Mouse (Mus musculus): ENCODE measurements around the gene Lamtor2. TPM values are rescaled to one million over a fixed set of nuclear protein-coding genes. Genes with fewer than 3 reads are reported as not detected.

The Lamtor2 gene
- polyA plus RNA-seq, 1 experiment from 2014 or later, result 198 TPM

MicroRNAs encoded within 50 kb of the gene (microRNA counts, 519-probe panel; counts per million panel counts)
- not detected for microRNA mmu-miR-1905

Small RNA genes lying within 50 kb of the gene (microRNA-seq; reads per million reads assigned to microRNA genes)
- not detected for gene Mir1905

Other genes with a start within 250 kb of the Lamtor2 start
- 182 and 197 TPM in 2 replicates for gene Glmp, start 228.1 kb downstream of the Lamtor2 start, polyA plus RNA-seq (2015; fragmentation: Nextera tagmentation; extraction: Ambion mirVana)
- gene Tmem79, start 216.9 kb downstream of the Lamtor2 start, polyA plus RNA-seq (2015; fragmentation: Nextera tagmentation; extraction: Ambion mirVana), result 21.6 and 30.6 TPM in 2 replicates
- 48.5 and 51.1 TPM in 2 replicates for gene Smg5, start 216.8 kb downstream of the Lamtor2 start, polyA plus RNA-seq (2015; fragmentation: Nextera tagmentation; extraction: Ambion mirVana)
- gene Paqr6, start 188.5 kb downstream of the Lamtor2 start, polyA plus RNA-seq (2015; fragmentation: Nextera tagmentation; extraction: Ambion mirVana), result 9.9 and 13.3 TPM in 2 replicates
- gene Bglap3, start 180.3 kb downstream of the Lamtor2 start, polyA plus RNA-seq (2015; fragmentation: Nextera tagmentation; extraction: Ambion mirVana), result 1.8 and 4.1 TPM in 2 replicates
- gene Bglap2, start 174.4 kb downstream of the Lamtor2 start, polyA plus RNA-seq (2015; fragmentation: Nextera tagmentation; extraction: Ambion mirVana), result 0.35 and 1.6 TPM in 2 replicates
- 0.58 TPM in 1 of 2 replicates, not detected in the other for gene Bglap, start 168.6 kb downstream of the Lamtor2 start, polyA plus RNA-seq (2015; fragmentation: Nextera tagmentation; extraction: Ambion mirVana)
- gene Pmf1, start 142.7 kb downstream of the Lamtor2 start, polyA plus RNA-seq (2015; fragmentation: Nextera tagmentation; extraction: Ambion mirVana), result 115 and 118 TPM in 2 replicates
- gene Slc25a44, start 127.9 kb downstream of the Lamtor2 start, polyA plus RNA-seq (2015; fragmentation: Nextera tagmentation; extraction: Ambion mirVana), result 15.7 and 16.0 TPM in 2 replicates
- gene Sema4a, start 91.9 kb downstream of the Lamtor2 start, polyA plus RNA-seq (2015; fragmentation: Nextera tagmentation; extraction: Ambion mirVana), result 22.3 and 25.1 TPM in 2 replicates
- 179 and 214 TPM in 2 replicates for gene Lmna, start 43.1 kb downstream of the Lamtor2 start, polyA plus RNA-seq (2015; fragmentation: Nextera tagmentation; extraction: Ambion mirVana)
- gene Mex3a, start 20.7 kb downstream of the Lamtor2 start, polyA plus RNA-seq (2015; fragmentation: Nextera tagmentation; extraction: Ambion mirVana), result 11.9 and 12.1 TPM in 2 replicates
- 86.9 and 90.6 TPM in 2 replicates for gene Rab25, start 4.8 kb downstream of the Lamtor2 start, polyA plus RNA-seq (2015; fragmentation: Nextera tagmentation; extraction: Ambion mirVana)
- gene Ubqln4, start 684 bp upstream of the Lamtor2 start, polyA plus RNA-seq (2015; fragmentation: Nextera tagmentation; extraction: Ambion mirVana), result 40.2 and 40.9 TPM in 2 replicates
- 339 and 359 TPM in 2 replicates for gene Ssr2, start 22.8 kb upstream of the Lamtor2 start, polyA plus RNA-seq (2015; fragmentation: Nextera tagmentation; extraction: Ambion mirVana)
- gene Arhgef2, start 52.9 kb upstream of the Lamtor2 start, polyA plus RNA-seq (2015; fragmentation: Nextera tagmentation; extraction: Ambion mirVana), result 77.1 and 78.7 TPM in 2 replicates
- not detected in 2 replicates for gene Rxfp4, start 100.1 kb upstream of the Lamtor2 start, polyA plus RNA-seq (2015; fragmentation: Nextera tagmentation; extraction: Ambion mirVana)
- gene Khdc4, start 132.7 kb upstream of the Lamtor2 start, polyA plus RNA-seq (2015; fragmentation: Nextera tagmentation; extraction: Ambion mirVana), result 81.0 and 86.9 TPM in 2 replicates
- 52.3 and 56.4 TPM in 2 replicates for gene Rit1, start 163.8 kb upstream of the Lamtor2 start, polyA plus RNA-seq (2015; fragmentation: Nextera tagmentation; extraction: Ambion mirVana)
- gene Syt11, start 222.1 kb upstream of the Lamtor2 start, polyA plus RNA-seq (2015; fragmentation: Nextera tagmentation; extraction: Ambion mirVana), result 17.1 and 22.3 TPM in 2 replicates

Measured in stomach, embryonic 15.5 days (tissue).